Mouse (Mus musculus): Measurements from ENCODE around the gene Slc6a3.

Slc6a3 gene

DNA sequence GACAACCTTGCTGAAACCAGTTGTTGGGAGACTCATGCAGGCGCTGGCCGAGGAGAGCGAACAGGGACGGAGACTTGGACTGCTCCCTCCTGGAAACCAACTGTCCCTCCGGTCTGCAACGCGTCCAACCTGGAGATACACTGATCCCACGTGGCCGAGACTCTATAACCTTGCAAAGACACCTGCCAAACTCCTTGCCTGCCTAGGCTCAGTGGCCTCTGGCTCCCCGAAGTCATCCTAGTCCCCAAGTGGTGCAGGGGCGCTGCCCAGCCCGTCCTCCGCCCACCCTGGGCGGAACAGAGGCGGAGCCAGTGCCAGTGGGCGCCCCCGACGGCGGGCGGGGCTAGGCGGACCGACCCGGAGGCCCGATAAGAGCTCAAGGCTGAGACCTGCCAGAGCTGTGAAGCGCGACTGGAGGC, at the start of gene Slc6a3:
Gene Slc6a3, plus strand, starts transcription at position 345 of the 419 bp plus-strand sequence.
- DNase-seq: peak; percentile 60 to 69

DNA sequence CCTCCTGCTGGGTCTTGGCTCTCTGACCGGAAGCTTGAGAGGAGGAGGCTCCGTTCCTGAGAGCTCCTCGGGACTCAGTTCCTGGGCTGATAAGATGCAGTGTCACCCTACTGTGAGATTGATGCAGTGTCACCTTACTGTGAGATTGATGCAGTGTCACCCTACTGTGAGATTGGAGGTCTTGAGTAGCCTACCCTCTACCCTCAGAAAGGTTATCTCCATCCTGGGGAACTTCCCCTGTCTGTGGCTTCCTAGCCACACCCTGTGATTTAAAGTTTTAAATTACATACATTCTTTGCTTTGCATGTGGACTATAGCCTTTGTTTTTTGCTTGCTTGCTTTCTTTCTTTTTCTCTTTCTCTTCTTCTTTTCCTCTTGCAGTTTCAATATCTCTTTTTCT, 48.4 kb upstream of the Slc6a3 start:
- no peak for DNase-seq

DNA sequence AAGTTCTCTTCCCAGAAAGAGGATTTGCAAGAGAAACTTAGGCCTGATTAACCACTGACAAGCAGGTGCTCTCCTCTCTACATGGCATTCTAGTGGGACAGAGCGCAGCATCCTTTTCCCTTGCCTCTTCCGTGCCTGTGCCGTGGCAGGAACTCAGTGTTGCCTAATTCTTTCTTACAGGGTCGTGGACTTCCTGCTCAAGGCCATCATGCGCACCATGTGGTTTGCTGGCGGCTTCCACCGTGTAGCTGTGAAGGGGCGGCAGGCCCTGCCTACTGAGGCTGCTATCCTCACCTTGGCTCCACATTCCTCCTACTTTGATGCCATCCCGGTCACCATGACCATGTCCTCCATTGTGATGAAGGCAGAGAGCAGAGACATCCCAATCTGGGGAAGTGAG, 47.8 kb upstream of the Slc6a3 start:
- no peak for DNase-seq

DNA sequence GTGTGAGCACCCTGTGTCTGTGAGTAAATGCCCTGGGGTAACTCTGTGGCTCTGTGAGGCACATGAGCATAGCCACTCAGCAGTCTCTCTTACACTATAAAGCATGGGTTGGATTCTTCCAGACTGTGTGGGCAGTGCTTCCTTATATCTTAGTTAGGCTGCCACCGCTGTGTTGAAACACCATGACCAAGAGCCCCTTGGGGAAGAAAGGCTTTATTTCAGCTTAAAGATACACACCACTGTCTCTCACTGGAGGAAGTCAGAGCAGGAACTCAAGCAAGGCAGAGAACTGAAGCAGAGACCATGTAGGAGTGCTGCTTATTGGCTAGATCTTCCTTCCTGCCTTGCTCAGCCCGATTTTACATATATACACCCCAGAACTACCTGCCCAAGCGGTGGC, 46.6 kb upstream of the Slc6a3 start:
- DNase-seq: no peak

DNA sequence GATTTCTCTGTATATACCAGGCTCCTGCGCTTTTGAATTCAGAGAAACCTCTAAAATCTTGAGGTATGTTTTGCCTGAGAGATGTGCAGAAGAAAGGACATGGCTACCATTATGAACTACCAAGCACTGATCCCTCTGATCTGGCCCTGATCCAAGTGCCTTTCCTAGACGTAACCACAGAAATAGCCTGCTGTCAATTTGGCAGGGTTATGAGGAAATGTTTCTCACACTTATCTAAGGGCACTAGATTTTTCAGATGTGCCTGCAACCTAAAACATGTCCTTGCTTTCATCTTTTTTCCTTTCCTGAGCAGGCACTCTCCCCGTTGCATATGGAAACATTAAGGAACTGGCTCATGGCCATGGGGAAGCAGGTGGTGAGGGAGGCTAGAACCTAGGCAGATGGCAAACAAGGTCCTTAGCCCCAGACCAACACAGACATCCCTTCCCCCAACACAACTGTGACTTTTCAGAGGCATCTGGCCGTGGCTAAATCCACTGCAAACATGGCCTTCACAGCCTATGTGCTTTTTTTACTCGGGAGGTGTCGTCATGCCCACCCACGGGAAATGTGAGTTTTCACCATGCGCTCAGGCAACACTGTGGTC, 45.9 kb upstream of the Slc6a3 start:
- no peak for DNase-seq

DNA sequence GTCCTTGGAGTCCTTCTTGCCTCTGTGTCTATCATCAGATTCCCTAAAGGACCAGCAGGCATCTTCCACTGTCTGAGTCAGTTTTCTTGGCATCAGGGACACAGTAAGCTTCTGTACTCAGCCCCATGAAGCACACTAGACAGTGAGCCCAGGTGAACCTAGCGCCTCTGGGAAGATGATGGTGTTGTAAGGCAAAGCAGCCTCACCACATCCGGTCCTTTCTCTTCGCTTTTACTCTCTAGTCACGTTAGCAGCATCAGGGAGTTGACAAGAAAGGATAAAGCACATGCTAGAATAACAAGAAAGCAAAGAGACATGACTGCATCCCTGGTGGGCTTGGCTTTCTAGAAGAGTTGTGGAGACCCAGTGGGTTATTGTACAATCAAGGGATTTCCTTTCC, 43.4 kb upstream of the Slc6a3 start:
- no peak for DNase-seq

DNA sequence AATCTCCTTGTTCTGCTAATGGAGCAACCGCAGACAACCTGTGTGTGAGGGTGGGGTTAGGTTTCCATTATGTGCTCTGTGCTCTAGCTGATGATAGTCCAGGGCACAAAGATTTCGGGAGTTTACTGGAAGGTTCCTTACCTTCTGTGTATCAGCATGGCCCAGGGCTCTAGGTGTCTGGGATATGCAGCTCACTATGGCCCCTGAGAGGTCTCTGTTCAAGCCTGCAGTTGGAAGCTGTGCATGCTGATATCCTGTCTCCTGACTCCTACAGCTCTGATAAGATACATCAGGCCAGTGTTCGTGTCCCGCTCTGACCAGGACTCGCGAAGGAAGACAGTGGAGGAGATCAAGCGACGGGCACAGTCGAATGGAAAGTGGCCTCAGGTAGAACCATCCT, 42.0 kb upstream of the Slc6a3 start:
- DNase-seq: no peak

DNA sequence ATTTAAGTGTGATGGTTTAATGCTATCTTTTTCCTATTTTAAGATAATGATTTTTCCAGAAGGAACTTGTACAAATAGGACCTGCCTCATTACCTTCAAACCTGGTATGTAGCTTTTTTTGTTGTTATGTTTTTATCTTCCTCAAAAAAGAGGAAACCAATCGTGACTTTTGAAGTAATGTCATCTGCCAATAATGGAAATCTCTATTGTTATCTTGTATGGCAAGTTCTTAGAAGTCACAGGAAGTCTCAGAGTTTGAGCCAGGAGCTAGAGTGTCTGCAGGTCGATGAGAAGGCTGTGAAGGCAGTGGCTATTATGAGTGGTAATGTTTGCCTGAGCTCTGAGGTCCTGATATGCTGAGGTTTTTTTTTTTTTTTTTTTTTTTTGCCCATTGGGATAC, 40.4 kb upstream of the Slc6a3 start:
- no peak for DNase-seq

DNA sequence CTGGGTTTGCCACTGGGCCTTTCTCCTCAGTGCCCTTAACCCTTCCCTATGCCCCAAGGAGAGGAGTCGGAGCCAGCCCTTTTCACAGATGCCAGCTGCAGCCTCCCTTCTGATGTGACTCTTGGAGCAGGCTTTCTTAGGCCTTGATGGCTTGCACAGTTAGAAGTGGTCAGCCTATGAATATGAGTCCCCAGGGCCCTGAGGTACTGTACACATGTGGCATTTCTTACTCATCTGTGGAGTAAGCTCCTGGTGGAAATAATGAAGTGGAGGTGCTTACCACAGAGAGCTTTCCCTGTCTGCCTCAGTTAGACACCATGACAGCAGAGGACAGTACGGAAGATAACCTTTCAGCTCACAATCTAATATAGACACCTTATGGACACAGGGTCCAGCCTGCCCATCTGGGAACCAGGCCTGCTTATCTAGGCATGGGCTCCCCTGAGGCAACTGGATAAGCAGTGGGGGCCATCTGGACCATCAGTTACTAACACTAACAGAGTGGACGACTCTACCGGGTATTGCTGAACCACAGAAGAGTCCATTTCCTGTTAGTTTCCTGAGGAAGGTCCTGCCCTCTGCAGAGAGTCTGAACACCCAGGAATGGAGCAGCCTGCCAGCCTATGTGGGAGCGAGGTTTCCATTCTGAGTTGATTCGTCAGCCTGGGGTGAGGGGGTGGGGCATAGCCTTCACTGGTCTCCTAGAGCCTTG, 36.5 kb upstream of the Slc6a3 start:
- DNase-seq: no peak

DNA sequence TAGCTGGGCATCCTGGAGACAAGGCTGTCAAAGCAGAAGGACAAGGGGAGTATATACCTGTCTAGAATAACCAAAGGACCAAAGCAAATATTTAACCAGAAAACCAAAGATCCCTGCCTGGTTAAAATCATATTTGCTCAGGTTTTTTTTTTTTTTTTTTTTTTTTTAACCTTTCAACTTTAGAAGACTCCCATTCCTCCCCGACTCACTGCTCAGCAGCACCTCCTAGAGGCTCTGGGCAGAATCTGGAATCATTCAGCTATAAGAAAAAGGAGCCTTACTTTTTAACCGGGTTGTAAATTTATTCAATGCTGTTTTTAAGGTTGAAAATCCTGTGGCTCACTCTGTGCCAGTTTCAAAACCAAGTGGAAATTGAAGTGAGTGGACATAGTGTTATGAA, 33.8 kb upstream of the Slc6a3 start:
- DNase-seq: peak; percentile 46 to 51

DNA sequence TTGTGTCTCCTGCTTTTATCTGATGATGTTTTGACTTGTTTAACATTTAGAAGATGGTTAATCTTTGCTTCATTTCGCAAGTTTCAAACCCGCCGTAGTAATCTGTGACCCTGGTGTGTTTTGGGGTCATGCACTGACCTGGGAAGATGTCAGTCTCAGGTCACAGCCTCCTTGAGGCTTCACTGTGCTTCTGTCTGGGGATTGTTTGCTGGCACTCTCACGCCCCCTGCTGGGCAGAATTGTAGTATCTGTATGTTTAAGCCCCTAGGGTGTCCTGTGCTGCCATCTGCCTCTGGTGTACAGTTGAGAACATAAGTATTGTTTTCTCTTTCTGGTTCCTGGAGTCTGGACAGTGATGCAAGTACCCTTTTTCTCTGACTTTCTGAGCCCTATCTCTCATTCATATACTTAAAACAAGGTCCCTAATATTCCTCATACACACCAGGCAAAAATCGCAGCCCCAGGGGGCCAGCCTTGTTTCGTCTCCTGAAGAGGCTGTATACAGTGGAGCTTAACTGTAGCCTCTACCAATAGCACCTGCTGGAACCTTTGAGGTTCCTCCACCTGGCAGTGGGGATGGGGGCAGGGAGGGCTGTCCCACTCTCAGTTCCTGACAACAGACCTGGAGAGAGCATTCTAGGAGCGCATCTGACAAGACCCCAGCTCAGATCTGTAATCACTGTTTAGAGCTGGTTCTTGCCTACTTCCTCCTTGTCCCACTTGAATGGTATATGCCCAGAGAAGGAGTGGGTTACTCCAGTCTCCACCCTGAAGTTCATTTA, 30.7 kb upstream of the Slc6a3 start:
- peak; percentile 85 to 86 for DNase-seq

DNA sequence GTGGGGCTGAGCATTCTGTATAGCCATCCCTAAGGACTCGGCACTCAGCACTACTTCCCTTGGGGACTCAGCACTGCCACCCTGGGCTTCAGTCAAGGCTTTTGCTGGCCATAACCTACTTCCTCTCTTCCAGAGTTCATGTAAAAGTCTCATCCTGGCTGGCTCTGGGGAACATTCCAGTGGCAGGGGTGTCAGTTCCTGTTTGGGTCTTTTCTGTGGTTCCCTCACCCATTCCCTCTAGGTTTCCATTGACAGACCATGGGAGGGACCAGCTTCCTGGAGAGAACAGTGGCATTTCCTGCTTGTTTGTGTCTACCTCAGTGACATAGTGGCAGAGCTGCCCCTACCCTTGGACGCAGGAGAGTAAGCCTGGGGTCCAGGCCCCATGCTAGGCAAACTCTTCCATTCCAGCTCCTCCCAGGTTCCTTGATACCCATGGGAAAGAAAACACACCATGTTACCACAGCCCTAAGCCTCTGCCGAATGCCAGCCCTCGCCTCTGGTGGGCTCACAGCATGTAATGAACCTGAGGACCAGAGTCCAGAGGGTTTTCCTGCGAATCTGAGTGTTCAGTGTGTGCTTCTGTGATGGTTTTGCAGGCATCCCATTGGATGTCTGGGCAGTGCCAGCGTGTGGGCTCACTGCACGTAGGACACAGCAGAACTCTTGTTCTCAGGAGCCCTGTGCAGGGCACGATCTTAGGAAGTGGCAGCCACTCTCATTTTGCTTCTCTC, 27.6 kb upstream of the Slc6a3 start:
- peak in 1 of 2 experiments; percentile 9 for DNase-seq

DNA sequence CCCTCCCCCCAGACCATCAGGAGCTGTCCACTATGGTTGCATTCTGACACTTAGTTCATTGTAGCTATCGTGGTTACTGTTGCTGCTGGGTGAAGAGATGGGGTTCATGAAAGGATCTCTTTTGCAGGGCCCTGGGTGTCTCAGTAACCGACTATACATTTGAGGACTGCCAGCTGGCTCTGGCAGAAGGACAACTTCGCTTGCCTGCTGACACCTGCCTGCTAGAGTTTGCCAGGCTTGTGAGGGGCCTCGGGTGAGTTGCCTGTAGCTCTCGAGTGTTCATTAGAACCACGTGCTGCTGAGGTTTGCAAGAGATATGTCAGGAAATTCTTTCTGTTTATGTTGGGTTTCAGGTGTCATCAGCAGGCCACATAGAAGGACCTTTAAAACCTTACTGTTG, 26.7 kb upstream of the Slc6a3 start:
- DNase-seq: no peak

DNA sequence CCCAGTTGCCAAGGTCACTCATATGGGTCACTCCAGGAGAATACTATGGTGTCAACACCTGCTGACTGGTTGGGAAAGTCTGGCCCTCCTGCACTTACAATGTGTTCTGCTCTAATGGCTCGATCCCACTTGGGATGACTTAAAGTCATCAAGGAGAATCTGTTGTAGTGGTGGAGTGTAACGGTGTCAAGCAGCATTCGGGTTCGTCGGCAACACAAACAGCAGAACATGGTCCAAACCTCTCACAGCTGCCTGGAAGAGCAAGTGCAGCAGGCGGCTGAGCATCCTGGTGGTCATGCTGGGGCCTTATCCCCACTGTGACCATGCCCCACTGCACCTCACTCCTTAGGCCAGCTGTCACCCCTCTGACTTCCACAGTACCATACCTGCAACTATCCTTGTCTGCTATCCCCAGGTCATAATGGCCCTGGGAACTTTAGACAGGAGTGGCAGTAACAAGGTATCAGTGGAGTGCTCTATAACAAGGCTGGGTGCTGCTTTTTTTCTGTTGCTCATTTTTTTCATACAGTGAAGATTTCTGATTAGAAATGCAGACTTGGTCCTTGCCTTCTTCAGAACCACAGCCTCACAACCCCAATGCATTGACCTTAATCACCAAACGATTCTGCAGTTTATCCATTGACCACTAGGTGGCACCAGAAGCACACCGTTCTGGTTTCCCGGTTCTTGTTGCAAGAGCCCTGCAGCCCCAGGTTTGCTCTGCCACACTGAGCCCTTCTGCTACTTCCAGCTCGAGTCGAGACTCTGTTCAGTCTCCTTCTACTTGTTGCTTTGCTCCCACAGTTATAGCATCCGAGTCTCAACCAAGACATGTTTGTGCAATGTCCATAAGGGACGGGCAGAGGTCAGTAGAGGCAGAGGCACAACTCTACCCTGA, 23.5 kb upstream of the Slc6a3 start:
- peak; percentile 82 to 85 for DNase-seq

DNA sequence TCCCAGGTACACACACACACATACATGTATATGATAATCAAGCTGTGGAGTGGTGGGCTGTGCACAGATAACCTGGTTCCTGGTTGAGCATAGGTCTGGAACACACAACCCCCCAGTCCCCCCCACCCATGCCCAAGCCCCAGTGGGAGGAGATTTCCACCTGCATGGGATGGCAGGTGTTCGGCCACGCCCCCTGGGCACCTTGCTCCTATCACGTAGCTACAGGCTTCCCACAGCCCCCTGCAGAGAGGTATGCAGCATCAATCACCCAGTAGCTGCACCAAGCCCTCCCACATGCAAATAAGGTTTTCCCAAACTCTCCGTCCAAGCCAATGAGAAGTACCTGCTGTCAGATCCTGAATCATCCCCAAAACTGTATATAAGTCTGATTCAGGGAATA, 19.7 kb upstream of the Slc6a3 start:
- DNase-seq: no peak

DNA sequence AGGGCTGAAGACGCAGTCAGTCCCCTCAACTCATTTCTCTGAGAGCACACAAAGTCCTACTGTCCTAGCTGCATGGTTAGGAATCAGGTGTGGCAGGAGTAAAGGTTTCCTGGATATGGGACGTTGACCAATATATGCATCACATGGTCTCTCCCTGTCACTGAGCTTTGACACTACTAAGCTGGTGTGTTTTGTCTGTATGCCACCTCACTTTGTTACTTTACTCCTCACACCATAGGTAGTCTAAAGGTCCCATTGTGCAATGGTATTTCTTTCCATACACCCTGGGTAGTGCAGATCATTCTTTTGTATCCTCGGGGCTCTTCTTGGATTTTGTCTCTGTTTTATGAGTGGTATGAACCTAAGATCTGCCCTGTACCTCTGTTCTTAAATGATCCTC, 2.8 kb upstream of the Slc6a3 start:
- no peak for DNase-seq

DNA sequence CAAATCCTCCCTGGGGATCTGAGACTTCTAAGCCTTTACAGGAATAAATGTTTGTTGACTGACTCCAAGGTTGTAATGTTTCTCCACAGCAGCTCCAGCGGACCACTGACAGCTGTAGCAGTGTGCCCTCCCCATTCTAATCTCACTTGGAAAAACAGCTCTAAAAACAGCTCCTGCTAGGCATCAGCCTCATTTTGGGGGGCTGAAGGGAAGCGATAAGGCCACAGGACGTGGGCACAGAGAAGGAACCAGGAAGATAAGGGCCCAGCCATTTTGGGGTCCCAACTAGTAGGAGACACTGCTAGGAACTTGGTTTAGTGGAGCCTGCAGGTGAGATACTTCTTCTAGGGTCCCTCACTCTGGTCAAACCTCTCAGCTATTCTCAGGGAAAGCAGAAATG, 1.3 kb upstream of the Slc6a3 start:
- no peak for DNase-seq

DNA sequence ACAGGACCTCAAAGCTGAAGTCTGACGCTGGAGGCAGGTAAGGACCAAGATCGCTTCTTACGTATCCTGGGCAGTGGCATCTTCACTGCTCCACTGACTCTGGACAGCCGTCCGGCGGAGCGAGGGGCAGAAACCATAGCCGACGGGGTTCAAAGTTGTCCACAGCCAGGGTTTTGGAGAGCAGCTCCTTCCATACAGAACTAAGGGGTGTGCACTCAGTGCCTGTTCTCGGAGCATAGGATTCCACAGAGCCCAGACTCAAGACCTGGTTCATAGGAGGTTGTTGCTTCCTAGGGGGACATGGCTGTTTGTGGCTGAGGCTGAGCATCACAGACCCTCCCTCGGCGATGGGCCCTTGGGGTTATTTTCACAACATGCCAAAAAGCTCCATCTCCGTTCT, 277 bp downstream of the Slc6a3 start:
- DNase-seq: no peak

DNA sequence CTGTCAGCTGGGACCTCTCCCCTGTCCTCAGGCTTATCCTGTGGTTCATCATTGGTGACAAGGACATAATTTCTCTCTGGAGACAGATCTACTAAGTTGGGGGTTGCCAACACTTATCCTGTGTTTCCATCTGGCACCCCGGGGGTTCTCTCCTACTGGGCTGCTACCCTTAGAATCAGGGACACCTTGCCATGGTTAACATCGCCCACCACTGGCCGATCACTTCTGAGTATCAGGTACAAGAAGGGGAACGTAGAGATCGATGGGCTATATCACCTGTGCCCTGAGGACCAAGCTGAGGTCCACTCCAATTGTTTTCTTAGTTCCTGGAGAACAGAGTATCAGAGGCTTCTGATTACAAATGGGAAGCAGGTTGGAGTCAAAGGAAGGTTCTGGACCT, 27.7 kb downstream of the Slc6a3 start:
- no peak for DNase-seq

DNA sequence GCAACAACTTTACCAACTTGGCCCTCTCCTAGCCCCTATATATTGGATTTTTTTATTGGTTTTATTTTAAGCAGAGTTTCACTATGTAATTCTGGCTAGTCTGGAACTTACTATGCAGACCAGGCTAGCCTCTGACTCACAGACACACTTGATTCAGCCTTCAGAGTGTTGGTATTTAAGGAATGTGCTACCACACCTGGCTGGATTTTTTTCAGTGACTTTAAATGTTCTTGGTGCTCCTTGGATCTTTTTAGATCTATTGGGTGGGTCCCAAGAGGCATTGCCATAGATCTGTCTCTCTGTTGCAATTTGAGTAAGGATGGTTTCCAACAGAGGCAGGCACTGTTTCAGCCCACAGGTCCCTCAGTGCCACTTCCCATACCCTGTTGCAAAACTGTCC, 38.5 kb downstream of the Slc6a3 start:
- DNase-seq: no peak

DNA sequence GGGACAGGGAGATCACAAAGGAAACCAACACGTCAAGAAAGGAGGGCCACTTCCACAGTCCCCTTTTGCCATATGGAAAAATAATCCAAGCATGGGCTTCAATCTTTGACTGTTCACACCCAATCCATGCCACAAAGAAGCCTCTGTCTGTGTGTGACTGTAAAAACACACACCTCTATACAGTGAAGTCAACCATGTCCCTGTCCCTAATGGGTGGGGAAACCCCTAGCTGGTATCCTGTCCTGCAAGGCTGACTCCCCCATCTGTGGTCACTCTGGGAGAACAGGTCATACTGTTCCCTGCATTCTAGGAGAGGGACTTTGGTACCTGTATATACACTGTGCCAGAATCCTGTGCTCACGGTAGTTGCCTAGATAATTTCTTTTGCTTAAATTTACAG, 40.7 kb downstream of the Slc6a3 start:
- peak in 1 of 2 experiments; percentile 2 for DNase-seq

DNA sequence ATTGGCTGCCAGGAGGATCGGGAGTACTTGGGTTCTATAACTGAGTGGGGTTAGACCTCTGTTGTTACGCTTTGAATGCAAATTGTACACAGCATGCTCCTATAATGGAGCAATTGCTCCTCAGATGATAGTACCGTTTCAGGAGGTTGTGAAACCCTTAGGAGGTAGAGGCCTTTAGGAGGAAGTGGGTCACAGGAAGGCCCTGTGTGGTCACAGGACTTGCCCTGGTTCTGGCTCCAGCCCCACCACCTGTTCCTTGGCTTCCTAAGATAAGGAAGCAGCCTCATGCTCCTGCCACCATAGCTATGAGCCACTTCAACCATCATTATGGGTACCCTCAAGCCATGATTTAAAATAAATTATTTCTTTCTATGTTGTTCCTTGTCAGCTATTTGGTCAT, 54.9 kb downstream of the Slc6a3 start:
- no peak for DNase-seq
